Mouse (Mus musculus) yolk sac, embryonic 10.5 days (tissue): ENCODE data around the gene Nmt1.

Source experiments
- DNase-seq: peaks from one replicate; pipeline ENCODE4 v3.0.0-alpha.2; 2017; ENCODE audit warnings: low spot score

The Nmt1 gene

GRCm38 (mm10) chr11:103078131-103078530, 50.1 kb downstream of the Nmt1 start:
- DNase-seq, result no peak

GRCm38 (mm10) chr11:103080323-103081091, 52.5 kb downstream of the Nmt1 start:
- DNase-seq, result no peak

- DNase-seq, result no peak
Observed at GRCm38 (mm10) chr11:103081631-103082030, 53.6 kb downstream of the Nmt1 start.

GRCm38 (mm10) chr11:103093306-103093705, 65.3 kb downstream of the Nmt1 start:
- no peak for DNase-seq

DNA sequence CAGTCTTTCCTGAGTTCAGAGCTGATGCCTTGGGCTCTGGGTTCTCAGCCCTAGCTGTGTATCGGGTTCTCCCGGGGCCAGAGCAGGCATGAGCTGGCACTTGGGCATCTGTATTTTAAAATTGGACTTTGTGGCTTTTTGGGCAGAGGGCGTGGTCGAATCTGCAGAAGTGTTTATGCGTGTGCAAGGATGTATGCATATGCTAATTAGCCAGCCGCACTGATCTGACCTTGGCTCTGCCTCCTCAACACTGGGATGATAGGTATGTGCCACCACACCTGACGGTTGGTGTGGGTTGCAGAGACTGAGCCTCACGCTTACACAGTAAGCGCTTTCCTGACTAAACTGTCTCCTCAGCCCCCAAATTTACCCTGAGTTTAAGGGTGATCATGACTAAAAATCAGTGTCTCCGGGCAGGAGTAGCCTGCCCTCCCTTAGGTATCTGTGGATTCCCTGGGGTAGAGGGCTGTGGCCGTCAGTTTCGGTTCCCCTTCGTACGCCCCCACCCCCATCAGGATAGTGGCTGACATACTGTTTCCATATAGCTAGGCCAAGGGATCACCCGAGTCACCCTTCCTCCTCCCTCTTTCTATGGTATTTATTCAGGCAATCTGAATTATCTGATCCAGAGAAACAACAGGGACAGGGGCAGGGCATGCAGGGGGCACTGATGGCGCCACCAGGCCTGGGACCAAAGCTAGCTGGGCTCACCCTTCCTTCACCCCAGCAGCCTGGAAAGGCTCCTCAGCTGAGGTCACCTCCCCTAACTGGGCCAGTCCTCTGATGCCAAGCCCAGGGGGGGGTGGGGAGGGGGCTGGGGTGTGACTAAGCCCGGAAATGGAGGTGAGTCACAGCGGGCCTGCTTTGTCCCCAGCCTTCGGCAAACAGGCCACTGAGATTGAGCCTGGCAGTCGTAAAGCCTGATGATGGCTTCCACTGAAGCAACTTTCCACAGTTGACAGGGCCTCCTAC, 66.2 kb downstream of the Nmt1 start:
- DNase-seq, result no peak

DNA sequence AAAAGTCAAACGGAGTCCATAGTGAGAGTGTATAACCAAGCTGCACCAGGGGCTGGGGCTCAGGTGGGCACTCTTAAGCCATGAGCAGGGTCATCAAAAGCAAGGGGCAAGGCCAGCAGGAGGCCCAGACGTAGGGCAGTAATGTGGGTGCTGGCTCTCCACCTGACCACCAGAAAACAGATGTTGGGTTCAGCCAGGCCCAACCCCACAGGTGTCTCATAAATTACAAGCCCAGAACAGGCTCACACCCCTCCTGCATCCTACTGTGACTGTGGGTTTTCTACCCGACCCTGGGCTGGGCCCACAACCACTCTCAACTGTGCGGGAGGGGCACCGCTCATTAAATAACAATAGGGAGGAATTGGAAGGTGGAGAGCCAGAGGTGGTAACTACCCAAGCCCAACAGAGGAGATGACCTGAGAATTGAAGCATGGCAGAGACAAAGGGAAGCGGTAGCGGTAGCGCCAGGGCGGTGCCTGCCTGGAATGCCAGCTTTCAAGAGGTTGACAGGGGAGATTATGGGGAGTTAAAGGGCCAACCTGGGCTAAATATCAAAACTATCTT, 67.2 kb downstream of the Nmt1 start:
- DNase-seq, result no peak

GRCm38 (mm10) chr11:103095801-103096200, 67.8 kb downstream of the Nmt1 start:
- no peak for DNase-seq

DNA sequence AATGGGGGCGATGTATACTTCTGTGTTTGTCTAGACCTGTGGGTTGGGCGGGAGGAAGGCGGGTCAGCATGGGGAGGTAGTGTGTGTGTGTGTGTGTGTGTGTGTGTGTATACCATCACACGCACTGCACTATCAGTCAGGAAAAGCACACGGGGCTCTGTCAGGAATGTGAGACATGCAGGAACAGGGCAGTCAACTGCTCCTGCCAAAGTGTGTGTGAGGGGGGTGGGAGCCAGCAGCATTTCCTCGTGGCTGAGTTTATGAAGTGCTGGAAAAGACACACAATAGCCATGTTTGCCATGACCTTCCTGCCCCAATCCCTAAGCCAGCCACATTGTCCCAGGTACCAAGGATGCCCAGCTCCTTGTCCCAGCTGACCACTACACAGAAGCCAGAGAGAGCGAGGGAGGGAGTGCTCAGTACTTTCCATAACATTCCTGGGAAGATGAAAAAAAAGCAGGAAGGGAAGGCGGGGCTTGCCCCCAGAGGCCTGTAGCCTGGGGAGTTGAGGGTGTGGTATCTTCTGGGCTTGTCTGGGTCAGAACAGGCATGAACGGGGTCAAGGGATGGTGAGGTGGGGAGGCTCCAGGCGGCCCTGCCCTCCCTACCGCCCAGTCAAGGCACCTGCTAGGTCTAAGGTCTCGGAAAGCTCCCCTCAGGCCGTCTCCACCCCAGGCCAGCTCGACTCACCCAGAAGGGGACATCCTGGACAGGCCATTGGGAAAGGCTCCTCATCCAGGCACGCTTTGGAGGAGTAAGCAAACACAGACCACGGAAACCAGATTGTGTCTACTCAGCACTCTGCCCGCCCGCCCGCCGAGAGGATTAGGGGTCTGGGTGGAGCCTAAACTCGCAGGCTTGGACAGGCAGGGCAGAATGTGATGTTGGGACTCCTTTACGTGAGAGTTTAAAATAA, 69.2 kb downstream of the Nmt1 start:
- DNase-seq, result peak; percentile 87

- no peak for DNase-seq
Observed at GRCm38 (mm10) chr11:103098531-103099190, 70.7 kb downstream of the Nmt1 start.

- no peak for DNase-seq
Observed at GRCm38 (mm10) chr11:103099352-103099940, 71.5 kb downstream of the Nmt1 start.

DNA sequence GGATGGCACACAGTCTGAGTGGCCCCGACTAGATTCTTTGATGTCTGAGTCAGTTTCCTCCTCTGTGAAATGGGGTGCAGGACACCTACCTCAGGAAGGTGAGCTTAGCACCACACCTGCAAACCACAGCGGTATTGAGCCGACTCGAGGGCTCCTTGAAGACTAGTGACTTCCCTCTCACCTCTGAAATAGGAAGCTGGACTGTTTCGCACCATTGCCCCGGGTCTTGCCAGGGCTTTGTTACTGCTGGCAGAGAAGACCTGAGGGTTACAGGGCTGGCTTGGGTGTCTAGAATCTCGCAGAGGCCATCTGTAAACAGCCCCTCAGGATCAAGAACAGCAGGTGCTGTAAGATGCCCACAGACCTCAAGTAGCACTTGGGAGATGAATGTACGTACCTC, 72.4 kb downstream of the Nmt1 start:
- no peak for DNase-seq

- peak; percentile 88 for DNase-seq
Observed at GRCm38 (mm10) chr11:103101481-103101865, 73.5 kb downstream of the Nmt1 start, which contains the start of the genes Plcd3 and Acbd4. Gene Plcd3, minus strand, starts transcription at chr11:103101658. Gene Acbd4, plus strand, starts transcription at chr11:103101682.

DNA sequence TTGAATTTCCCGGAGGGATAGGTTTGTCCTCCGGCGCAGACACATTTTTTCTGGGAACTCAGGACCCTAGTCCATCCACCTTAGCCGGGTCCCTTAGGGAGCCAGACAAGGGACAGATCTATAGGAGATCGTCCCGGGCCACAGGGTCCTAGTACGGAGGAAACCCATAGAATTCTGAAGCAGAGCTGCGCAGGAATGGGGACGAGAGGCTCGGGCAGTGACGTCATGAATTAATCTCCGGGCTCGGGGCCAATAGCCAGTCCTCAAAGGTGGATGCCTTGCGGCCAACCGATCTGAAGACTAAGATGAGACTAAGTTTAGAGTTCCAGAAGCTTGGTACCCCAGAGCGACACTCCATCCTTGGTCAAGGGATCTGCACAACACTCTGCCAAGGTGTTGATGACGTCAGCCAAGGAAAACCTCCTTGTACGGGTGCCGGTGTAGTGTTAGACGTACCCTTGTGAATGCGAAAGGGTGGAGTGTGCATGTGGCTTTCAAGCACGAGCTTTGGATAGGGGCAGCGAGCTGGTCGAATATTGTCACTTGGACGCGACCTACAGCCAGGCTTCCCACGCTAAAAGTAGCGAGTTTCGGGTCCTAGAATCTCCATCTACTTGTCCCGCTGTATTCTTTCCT, 74.0 kb downstream of the Nmt1 start:
- DNase-seq, result peak; percentile 65

- peak; percentile 96 for DNase-seq
Observed at GRCm38 (mm10) chr11:103102725-103103349, 74.8 kb downstream of the Nmt1 start.

GRCm38 (mm10) chr11:103103621-103104020, 75.6 kb downstream of the Nmt1 start:
- no peak for DNase-seq

- DNase-seq, result no peak
Observed at GRCm38 (mm10) chr11:103104469-103104868, 76.5 kb downstream of the Nmt1 start.

GRCm38 (mm10) chr11:103105180-103105725, 77.3 kb downstream of the Nmt1 start:
- peak; percentile 71 for DNase-seq

- DNase-seq, result no peak
Observed at GRCm38 (mm10) chr11:103105810-103106209, 77.8 kb downstream of the Nmt1 start.

DNA sequence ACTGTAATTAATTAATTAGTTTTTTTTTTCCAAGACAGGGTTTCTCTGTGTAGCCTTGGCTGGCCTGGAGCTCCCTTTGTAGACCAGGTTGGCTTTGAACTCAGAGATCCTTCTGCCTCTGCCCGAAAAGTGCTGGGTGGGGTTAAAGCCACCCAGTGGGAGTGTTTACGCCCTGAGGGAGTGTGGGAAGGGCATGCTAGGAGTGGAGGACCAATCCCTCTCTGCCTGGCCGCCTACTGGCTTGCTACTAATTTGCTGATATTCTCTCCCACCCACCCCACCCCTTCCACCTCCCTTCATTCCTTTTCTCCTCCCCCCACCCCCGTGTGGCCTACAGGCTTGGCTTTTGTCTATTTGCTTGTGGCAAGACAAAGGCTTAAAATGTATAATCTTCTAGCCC, 78.4 kb downstream of the Nmt1 start:
- no peak for DNase-seq
